Mouse (Mus musculus) spleen, adult 2 months (tissue): Measurements from ENCODE around the gene Mrvi1.

Source experiments
- CTCF ChIP-seq: fragments of 200-500 bp; IDR thresholded peaks from 2 replicates; pipeline ENCODE4 v1.5.1; 2011; ENCODE audit warnings: mild to moderate bottlenecking, inconsistent platforms; ENCODE audit not compliant: insufficient read depth, insufficient read length, insufficient replicate concordance; ENCODE audit errors: extremely low read depth
- POLR2A ChIP-seq: fragments of 200-500 bp; IDR thresholded peaks from 2 replicates; pipeline ENCODE4 v1.6.1; 2011; ENCODE audit warnings: low read depth, low read length, inconsistent platforms

- TF ChIP-seq POLR2A (no peak), CTCF (no peak)
Measured at GRCm38 (mm10) chr7:110906566-110906965, 75.7 kb downstream of the Mrvi1 start.
